Mouse (Mus musculus): ENCODE measurements around the gene Olfr113. TPM values are rescaled to one million over a fixed set of nuclear protein-coding genes. Genes with fewer than 3 reads are reported as not detected.
"Not testable (repeated sequence)": the region's sequence is repeated elsewhere in the genome, so short reads cannot be mapped to it uniquely, and the experiment has no call there.

The Olfr113 gene
- polyA plus RNA-seq (2012; rRNA removed), result not detected in 2 replicates

DNA sequence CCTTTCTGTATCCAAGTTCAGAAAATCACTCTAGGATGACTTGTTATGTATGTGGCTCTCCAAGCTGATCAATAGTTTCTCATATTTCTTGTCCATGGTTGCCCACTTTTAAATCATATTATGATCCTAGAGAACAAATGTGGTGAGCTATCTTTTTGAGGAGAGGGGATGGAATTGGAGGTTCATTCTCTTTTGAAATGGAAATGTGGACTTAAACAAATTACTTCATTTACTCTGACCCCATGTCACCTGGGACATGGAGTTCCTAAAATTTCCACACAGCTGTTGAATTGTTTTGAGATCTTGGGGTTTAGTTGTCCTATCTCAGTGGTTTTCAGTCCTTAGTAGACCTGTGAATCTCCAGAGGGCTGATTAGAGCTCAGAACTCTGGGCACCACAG lies at the start of gene Olfr113:
Gene Olfr113, minus strand, starts transcription at position 101 of the 400 bp plus-strand sequence.
- DNase-seq (ENCODE audit: low spot score), result no peak

DNA sequence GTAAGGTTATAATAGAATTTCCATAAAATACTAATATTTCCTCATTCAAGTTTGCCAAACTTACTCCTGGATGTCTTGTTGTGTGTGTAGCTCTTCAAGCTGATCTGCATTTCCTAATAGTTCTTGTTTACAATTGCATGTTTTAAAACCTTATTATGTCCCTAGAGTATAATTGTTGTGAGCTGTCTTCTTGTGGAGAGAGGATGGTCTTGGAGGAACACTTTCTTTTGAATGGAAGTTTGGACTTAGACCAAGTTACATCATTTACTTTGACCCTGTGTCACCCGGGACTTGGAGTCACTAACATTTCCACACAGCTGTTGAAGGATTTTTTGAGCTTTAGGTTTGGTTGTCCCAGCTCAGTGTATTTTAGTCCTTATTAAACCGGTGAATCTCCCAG lies 49.5 kb upstream of the Olfr113 start, which contains the start of the genes Olfr115 and Olfr116:
Gene Olfr115, minus strand, starts transcription at position 101 of the 400 bp plus-strand sequence.
Gene Olfr116, minus strand, starts transcription at position 191 of the 400 bp plus-strand sequence.
- no peak for DNase-seq (ENCODE audit: low spot score)

DNA sequence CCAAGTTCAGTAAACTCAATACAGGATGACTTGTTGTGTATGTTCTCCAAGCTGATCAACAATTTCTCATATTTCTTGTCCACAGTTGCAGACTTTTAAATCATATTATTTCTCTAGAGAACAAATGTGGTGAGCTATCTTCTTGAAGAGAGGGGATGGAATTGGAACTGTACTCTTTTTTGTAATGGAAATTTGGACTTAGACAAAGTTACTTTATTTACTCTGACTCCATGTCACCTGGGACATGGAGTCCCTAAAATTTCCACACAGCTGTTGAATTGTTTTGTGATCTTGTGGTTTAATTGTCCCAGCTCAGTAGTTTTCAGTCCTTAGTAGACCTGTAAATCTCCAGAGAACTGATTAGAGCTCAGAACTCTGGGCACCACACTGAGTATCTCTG lies 15.2 kb upstream of the Olfr113 start, which contains the start of gene Olfr114:
Gene Olfr114, minus strand, starts transcription at position 101 of the 400 bp plus-strand sequence.
- DNase-seq (ENCODE audit: low spot score), result no peak

DNA sequence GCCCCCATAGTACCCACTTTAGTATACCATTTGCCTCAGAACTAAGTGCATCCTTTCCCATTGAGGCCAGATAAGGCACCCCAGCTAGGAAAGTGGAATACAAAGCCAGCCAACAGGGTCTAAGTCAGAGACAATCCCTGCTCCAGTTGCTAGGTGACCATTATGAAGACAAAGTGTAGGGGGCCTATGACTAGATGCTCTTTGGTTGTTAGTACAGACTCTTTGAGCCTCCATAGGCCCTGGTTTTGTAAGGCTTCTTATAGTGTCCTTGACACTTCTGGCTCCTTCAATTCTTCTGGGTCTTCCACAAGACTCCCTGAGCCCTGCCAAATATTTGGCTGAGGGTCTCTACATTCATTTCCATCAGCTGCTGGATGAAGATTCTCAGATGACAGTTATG lies 8.1 kb downstream of the Olfr113 start, which contains the start of gene Olfr112:
Gene Olfr112, minus strand, starts transcription at position 101 of the 400 bp plus-strand sequence.
- DNase-seq (ENCODE audit: low spot score), result no peak

DNA sequence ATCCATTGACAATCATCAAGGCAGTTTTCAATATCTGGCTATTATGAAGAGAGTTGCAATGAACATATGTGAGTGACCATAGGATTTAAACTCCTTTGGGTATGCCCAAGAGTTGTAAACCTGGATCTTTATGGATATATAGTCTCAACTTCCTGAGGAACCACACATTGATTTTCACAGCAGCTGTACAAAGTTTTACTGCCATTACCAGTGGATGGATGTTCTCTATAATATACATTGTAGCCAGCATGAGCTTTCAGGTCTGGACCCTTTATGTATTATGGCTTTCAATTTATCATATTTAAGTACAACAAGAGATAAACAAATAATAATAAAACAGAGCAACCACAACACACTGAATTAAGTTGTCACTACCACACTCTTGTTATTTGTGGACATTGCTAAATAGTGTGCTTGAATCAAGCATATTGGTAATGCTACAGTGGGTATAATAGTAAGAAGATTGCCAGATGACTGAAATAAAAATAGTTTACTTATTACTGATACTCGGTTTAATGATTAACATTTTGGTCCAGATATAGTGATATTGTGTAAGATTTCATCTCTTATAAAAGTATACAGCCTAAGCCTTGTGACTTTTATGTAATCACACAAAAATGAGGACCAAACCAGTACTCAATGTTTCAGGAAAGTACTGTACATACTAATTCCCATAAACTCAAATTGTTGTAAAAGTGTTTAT lies 18.4 kb downstream of the Olfr113 start:
- DNase-seq (ENCODE audit: low spot score), result no peak

DNA sequence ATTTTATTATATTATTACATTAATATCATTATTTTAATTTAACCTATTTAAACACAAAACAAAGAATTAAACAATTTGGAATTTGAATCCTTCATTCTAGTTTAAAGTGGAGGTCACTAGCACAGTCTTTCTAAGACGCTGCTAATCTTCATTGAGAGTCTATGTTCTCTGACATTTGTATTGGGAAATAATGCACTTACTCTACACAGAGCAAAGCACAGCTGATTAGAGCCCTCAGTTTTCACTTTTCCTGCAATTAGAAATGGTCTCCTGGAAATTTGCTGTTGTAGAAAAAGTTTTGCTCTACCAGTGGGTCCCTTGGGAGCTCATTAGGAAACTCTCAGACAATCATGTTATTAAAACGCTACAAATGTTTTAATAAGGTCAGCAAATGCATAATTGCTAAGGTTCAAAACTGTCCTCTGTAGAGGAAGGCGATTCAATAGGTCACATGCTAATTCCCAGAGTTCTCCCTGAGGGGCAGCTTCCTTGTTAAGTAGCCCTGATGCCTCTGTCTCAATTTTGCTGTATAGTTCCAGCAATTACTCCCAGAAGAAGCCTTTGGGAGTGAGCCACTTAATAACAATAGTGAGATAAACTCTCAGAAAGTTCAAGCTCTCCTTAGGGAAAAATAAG lies 33.5 kb downstream of the Olfr113 start:
- no peak for DNase-seq (ENCODE audit: low spot score)

DNA sequence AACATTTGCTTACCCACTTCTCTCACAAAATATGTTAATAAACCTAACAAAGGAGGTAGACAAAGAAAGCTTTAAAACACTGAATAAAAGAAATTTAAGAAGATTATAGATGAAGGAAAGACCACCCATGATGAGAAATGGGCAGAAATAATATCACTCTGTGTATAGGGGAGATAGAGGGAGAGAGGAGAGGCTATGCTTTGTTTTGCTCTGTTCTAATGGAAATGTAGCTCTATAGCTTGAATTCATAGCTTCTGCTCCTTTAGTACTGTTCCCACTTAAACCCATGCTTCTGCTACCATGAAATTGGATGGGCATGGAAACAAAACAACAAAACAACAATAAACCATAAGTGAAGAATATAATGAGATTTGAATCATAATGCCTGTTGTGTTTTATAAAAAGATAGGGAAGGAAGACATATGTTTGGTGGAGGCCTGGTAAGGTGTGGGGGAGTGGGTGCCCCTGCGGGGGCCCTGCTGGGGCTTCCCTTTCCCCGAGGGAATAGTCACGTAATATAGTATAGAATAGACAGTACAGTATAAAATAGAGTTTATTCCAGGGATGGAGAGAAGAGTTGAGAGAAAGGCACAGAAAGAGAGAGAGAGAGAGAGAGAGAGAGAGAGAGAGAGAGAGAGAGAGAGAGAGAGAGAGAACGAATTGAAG lies 35.9 kb downstream of the Olfr113 start:
- DNase-seq (ENCODE audit: low spot score), result no peak

DNA sequence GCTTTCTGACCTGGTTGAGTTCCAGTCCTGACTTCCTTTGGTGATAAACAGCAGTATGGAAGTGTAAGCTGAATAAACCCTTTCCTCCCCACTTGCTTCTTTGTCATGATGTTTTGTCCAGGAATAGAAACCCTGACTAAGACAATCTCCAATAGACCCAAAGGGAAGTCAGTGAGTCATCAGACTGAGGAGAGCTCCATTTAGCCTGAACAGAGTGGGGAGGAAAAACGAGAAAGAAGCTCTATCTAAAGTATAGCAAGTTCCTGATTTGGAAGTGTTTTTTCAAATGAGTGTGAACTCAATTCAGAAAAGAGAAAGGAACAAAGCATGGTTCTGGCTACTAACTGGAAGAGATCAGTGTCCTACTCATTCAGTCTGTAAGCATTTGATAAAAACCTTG lies 39.0 kb downstream of the Olfr113 start:
- not testable (repeated sequence) for DNase-seq (ENCODE audit: low spot score)

DNA sequence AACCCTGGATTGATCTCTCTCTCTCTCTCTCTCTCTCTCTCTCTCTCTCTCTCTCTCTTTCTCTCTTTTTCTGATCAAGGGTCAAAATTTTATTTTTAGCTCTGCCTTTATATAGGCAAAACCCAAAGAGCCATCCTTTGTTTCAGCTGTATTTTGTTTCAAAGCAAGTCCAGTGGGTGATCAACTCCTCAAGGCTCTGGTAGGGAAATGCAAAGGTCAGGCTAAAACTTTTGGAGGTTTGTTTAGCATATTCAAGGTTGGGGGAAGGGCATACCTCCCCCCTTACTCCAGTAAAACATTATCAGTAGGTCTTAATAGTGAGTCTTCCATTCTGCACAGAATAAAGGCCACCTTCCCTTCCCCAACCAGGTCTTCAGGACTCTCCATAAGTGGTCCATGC lies 42.3 kb downstream of the Olfr113 start:
- no peak for DNase-seq (ENCODE audit: low spot score)

DNA sequence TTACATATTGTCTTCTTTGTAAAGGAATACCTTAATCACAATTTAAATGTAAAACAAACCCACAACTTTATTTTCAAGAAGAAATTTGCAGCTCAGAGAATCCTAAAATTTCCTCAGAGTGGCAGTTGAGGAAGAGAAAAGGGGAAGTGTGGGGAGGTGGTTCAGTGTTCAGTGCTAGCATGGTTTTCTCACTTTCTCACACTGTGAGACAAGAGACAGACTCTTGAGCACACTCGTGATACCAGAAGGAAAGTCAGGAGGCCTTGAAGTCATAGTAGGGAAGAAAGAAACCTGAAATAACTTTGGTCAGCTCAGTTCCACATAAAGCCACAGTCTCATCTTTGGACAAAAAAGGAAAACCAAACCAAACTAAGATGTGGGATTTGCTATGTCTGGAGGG lies 52.0 kb downstream of the Olfr113 start:
- DNase-seq (ENCODE audit: low spot score), result not testable (repeated sequence)

DNA sequence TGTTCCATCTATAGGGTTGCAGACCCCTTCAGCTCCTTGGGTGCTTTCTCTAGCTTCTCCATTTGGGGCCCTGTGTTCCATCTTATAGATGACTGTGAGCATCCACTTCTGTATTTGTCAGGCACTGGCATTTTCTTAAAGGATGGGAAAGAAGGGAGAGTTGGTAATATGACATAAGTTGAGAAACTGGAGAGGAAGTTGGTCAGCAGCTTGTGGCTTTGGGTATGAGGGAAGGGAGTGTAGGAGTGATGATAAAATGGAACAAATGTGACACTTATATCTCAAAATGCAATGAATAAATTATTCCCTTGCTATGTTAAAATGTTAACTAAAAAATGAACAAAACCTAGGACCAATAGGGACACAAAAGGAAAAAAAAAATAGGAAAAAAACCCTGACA lies 52.9 kb downstream of the Olfr113 start:
- not testable (repeated sequence) for DNase-seq (ENCODE audit: low spot score)

Other genes with a start within 250 kb of the Olfr113 start
- gene Olfr103, start 238.0 kb downstream of the Olfr113 start, polyA plus RNA-seq (2012; rRNA removed), result not detected in 2 replicates
- not detected in 2 replicates for gene Olfr104-ps, start 218.1 kb downstream of the Olfr113 start, polyA plus RNA-seq (2012; rRNA removed)
- not detected in 2 replicates for gene Olfr105-ps, start 198.6 kb downstream of the Olfr113 start, polyA plus RNA-seq (2012; rRNA removed)
- not detected in 2 replicates for gene Olfr106-ps, start 187.3 kb downstream of the Olfr113 start, polyA plus RNA-seq (2012; rRNA removed)
- gene Olfr107, start 178.4 kb downstream of the Olfr113 start, polyA plus RNA-seq (2012; rRNA removed), result not detected in 2 replicates
- not detected in 2 replicates for gene Olfr108, start 132.2 kb downstream of the Olfr113 start, polyA plus RNA-seq (2012; rRNA removed)
- gene Olfr109, start 118.7 kb downstream of the Olfr113 start, polyA plus RNA-seq (2012; rRNA removed), result not detected in 2 replicates
- 0.35 and 0.47 TPM in 2 replicates for gene H2-M2, start 94.1 kb downstream of the Olfr113 start, polyA plus RNA-seq (2012; rRNA removed)
- gene Olfr110, start 85.2 kb downstream of the Olfr113 start, polyA plus RNA-seq (2012; rRNA removed), result not detected in 2 replicates
- gene Olfr111, start 69.6 kb downstream of the Olfr113 start, polyA plus RNA-seq (2012; rRNA removed), result 0.03 and 0.04 TPM in 2 replicates
- gene Olfr112, start 8.2 kb downstream of the Olfr113 start, polyA plus RNA-seq (2012; rRNA removed), result not detected in 2 replicates
- gene Olfr114, start 15.1 kb upstream of the Olfr113 start, polyA plus RNA-seq (2012; rRNA removed), result not detected in 2 replicates
- gene Olfr115, start 49.4 kb upstream of the Olfr113 start, polyA plus RNA-seq (2012; rRNA removed), result not detected in 2 replicates
- gene Olfr116, start 49.5 kb upstream of the Olfr113 start, polyA plus RNA-seq (2012; rRNA removed), result not detected in 2 replicates
- gene Olfr117, start 86.1 kb upstream of the Olfr113 start, polyA plus RNA-seq (2012; rRNA removed), result not detected in 2 replicates
- not detected in 2 replicates for gene Olfr118, start 89.3 kb upstream of the Olfr113 start, polyA plus RNA-seq (2012; rRNA removed)
- not detected in 2 replicates for gene Olfr119, start 118.9 kb upstream of the Olfr113 start, polyA plus RNA-seq (2012; rRNA removed)
- not detected in 2 replicates for gene Olfr120, start 144.1 kb upstream of the Olfr113 start, polyA plus RNA-seq (2012; rRNA removed)
- not detected in 2 replicates for gene Olfr121, start 171.2 kb upstream of the Olfr113 start, polyA plus RNA-seq (2012; rRNA removed)
- gene Olfr122, start 190.9 kb upstream of the Olfr113 start, polyA plus RNA-seq (2012; rRNA removed), result not detected in 2 replicates
- not detected in 2 replicates for gene Olfr123, start 215.9 kb upstream of the Olfr113 start, polyA plus RNA-seq (2012; rRNA removed)
- gene Olfr124, start 222.2 kb upstream of the Olfr113 start, polyA plus RNA-seq (2012; rRNA removed), result not detected in 2 replicates

Data from urinary bladder, adult 2 months (tissue).